Mouse (Mus musculus): ENCODE measurements around the gene Sh3pxd2a. TPM values are rescaled to one million over a fixed set of nuclear protein-coding genes. Genes with fewer than 3 reads are reported as not detected.

Sh3pxd2a gene
- polyA plus RNA-seq, 1 experiment, result 5.5 TPM

- WGBS, result 50% methylated on average over 6 of the region's 6 CpGs
- no peak for DNase-seq (ENCODE audit: low read depth, low spot score)
These were observed 18.5 kb downstream of the Sh3pxd2a start for GRCm38 (mm10) chr19:47445726-47446125.

GRCm38 (mm10) chr19:47444488-47444887, 19.7 kb downstream of the Sh3pxd2a start:
- WGBS, result 71% methylated on average over 12 of the region's 12 CpGs
- DNase-seq (ENCODE audit: low read depth, low spot score), result no peak

GRCm38 (mm10) chr19:47442294-47442627, 21.9 kb downstream of the Sh3pxd2a start:
- DNase-seq (ENCODE audit: low read depth, low spot score), result no peak
- WGBS, result 91% methylated on average over 6 of the region's 6 CpGs

GRCm38 (mm10) chr19:47441541-47442293, 22.5 kb downstream of the Sh3pxd2a start:
- 85% methylated on average over 17 of the region's 17 CpGs for WGBS
- DNase-seq (ENCODE audit: low read depth, low spot score), result no peak

GRCm38 (mm10) chr19:47440967-47441366, 23.2 kb downstream of the Sh3pxd2a start:
- WGBS, result 88% methylated on average over 4 of the region's 4 CpGs
- DNase-seq (ENCODE audit: low read depth, low spot score), result no peak

GRCm38 (mm10) chr19:47440435-47440803, 23.8 kb downstream of the Sh3pxd2a start:
- no peak for DNase-seq (ENCODE audit: low read depth, low spot score)
- WGBS, result 93% methylated on average over 7 of the region's 7 CpGs

GRCm38 (mm10) chr19:47439726-47440434, 24.3 kb downstream of the Sh3pxd2a start:
- no peak for DNase-seq (ENCODE audit: low read depth, low spot score)
- WGBS, result 79% methylated on average over 9 of the region's 9 CpGs

GRCm38 (mm10) chr19:47438445-47438844, 25.8 kb downstream of the Sh3pxd2a start:
- no peak for DNase-seq (ENCODE audit: low read depth, low spot score)
- 52% methylated on average over 5 of the region's 5 CpGs for WGBS

- no peak for DNase-seq (ENCODE audit: low read depth, low spot score)
- WGBS, result 93% methylated on average over 4 of the region's 4 CpGs
These were observed 27.2 kb downstream of the Sh3pxd2a start for GRCm38 (mm10) chr19:47437040-47437439.

- DNase-seq (ENCODE audit: low read depth, low spot score), result no peak
- WGBS, result 88% methylated on average over 8 of the region's 8 CpGs
These were observed 28.0 kb downstream of the Sh3pxd2a start for GRCm38 (mm10) chr19:47436236-47436635.

- no peak for DNase-seq (ENCODE audit: low read depth, low spot score)
- 96% methylated on average over 14 of the region's 14 CpGs for WGBS
These were observed 29.5 kb downstream of the Sh3pxd2a start for GRCm38 (mm10) chr19:47434655-47435054.

- whole genome bisulfite sequencing, result 20% methylated on average over 10 of the region's 10 CpGs
- peak; percentile 80 for DNase-seq (ENCODE audit: low read depth, low spot score)
These were observed 31.9 kb downstream of the Sh3pxd2a start for GRCm38 (mm10) chr19:47432339-47432738.

- DNase-seq (ENCODE audit: low read depth, low spot score), result no peak
- WGBS, result 50% methylated on average over 11 of the region's 11 CpGs
These were observed 32.8 kb downstream of the Sh3pxd2a start for GRCm38 (mm10) chr19:47431189-47431931.

GRCm38 (mm10) chr19:47430160-47430559, 34.0 kb downstream of the Sh3pxd2a start:
- 81% methylated on average over 2 of the region's 2 CpGs for WGBS
- no peak for DNase-seq (ENCODE audit: low read depth, low spot score)

- WGBS, result 46% methylated on average over 3 of the region's 3 CpGs
- DNase-seq (ENCODE audit: low read depth, low spot score), result no peak
These were observed 35.0 kb downstream of the Sh3pxd2a start for GRCm38 (mm10) chr19:47429245-47429644.

GRCm38 (mm10) chr19:47428794-47429193, 35.4 kb downstream of the Sh3pxd2a start:
- WGBS, result 74% methylated on average over 7 of the region's 7 CpGs
- no peak for DNase-seq (ENCODE audit: low read depth, low spot score)

- 44% methylated on average over 13 of the region's 13 CpGs for WGBS
- DNase-seq (ENCODE audit: low read depth, low spot score), result no peak
These were observed 36.1 kb downstream of the Sh3pxd2a start for GRCm38 (mm10) chr19:47427841-47428789.

- WGBS, result 78% methylated on average over 7 of the region's 7 CpGs
- no peak for DNase-seq (ENCODE audit: low read depth, low spot score)
These were observed 40.6 kb downstream of the Sh3pxd2a start for GRCm38 (mm10) chr19:47423632-47424031.

- 24% methylated on average over 14 of the region's 14 CpGs for WGBS
- DNase-seq (ENCODE audit: low read depth, low spot score), result no peak
These were observed 42.9 kb downstream of the Sh3pxd2a start for GRCm38 (mm10) chr19:47421128-47421898.
